Mouse (Mus musculus) adrenal gland, adult 8-10 months (tissue): ENCODE measurements around the gene Npm3. TPM values are rescaled to one million over a fixed set of nuclear protein-coding genes. Genes with fewer than 3 reads are reported as not detected.

ENCODE experiments used
- DNase-seq: peaks from one replicate; pipeline ENCODE4 v3.0.0; 2022
- total RNA-seq, 4 experiments: library from RNA; stranded (reverse); gene quantifications; 2 replicates each; pipeline ENCODE4 v1.2.4; 2022

Gene Npm3
- total RNA-seq, 4 experiments from 2014 or later = 26.4 to 35.4 (median 29.2) TPM

- DNase-seq = no peak
Observed at GRCm38 (mm10) chr19:45751881-45752280, 2.5 kb upstream of the Npm3 start.

- DNase-seq = no peak
Observed at GRCm38 (mm10) chr19:45748691-45749242, 624 bp downstream of the Npm3 start.

- DNase-seq = no peak
Observed at GRCm38 (mm10) chr19:45748206-45748605, 1.2 kb downstream of the Npm3 start.

DNA sequence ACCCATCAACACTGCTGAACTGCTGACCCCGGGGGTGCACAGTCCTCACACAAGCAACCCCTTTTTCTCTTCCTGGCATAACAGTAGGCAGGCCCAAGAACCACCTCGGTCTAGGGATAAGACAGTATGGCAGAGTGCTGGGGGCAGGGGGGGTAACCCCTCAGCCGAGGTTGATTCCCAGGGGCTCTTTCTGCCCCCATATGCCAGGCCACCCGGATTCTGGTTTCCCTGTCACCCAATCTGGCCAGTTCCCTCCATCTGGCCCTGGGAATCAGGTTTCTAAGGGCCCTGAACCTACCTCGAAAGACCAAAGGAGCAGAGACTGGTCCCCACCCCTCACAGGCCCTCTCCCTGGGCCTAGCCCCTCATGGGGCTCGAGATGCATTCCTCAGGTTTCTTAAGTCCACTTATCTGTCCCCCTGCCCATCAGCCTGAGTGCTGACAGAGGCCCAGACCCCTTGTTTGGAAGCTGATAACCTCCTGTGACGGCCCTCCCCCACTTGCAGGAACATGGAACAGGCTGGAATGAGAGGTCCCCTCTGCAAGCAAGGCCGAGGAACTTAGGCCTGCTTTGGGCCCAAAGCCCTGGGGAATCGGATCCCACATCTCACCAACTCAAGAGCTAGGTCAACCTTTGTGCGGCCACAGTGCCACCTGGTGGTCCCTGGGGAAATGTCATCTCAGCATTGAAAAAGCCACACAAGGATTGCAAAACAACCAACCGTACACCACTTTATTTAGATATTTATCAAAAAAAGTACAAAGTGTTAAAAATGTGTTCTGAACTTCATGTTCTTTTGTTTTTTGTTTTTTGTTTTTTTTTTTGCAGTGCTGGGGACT, 2.1 kb downstream of the Npm3 start:
- DNase-seq = peak; percentile 73

DNA sequence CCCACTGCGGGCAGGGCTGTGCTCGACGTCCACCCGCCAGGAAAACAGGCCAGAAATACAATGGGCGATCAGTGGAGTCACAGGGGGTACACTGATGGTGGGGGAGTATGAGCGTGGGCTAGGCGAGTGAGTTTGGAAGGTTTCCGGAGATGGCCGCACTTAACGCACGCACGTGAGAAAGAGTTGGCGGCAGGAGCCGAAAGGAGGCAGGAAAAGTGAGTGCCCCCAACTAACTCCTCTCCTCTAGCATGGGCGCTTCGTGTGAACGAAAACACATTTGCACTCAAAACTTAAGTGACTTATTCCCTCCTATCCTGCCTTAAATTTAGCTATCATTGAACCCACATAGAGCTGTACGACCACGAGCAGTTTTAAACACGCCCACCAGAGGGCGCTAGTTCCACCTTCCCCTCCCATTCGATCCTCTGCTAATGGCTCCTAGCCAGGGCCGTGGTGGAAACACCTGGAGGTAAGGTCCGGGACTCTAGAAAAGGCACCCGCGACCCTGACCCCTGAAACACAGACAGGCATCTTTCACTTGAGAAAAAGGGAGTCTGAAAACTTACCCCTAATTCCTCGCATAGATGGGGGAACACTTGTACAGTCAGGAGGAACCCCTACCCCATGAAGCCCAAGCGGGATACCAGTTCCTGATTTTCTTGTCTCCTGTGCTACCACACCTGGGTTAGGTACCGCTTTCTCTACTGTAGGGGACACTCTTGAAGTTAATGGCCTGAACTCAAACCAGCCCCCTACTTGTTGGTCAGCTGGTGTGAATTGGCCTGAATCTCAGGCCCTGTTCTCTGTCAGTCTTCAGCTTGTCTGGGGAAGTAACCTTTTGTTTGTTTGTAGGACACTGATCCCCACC, 3.0 kb downstream of the Npm3 start:
- peak; percentile 53 for DNase-seq

DNA sequence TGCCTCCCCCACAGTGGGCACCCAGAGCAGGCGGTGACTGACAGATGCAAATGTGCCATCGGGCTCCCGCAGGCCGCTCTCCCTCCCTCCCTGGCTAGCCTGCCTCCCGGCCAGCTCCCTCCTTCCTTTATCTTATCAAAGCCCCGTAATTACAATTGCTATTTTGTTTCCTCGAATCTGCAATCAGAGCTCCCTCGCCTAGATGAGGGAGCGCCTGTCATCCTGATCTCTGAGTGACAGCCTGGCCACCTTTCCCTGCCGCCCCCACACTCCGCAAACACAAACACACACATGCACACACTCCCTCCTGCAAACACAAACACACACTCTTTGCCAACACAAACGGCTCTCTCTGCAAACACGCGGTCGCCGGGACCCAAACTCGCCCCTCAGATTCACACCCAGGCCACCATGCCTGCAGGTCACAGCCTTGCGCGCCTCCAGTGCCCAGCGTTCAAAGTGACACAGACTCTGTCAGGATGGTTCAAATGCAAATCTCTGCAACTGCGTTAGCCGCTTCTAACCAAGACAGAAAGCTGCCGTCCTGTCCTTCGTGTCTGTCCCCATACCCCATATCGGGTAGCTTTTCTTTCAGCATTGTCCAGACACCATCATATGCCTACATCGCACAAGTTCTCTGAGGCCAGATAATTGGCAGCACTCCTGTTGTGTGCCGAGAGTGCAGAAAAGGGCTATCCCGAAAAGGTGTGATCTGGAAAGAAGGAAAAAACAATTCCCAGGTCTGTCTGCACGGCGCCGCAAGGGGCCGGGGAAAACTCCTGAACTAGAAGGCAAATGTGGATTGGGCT, 3.8 kb downstream of the Npm3 start:
- DNase-seq = no peak

- DNase-seq = no peak
Observed at GRCm38 (mm10) chr19:45743619-45744018, 5.8 kb downstream of the Npm3 start.

GRCm38 (mm10) chr19:45742984-45743575, 6.3 kb downstream of the Npm3 start:
- DNase-seq = no peak

DNA sequence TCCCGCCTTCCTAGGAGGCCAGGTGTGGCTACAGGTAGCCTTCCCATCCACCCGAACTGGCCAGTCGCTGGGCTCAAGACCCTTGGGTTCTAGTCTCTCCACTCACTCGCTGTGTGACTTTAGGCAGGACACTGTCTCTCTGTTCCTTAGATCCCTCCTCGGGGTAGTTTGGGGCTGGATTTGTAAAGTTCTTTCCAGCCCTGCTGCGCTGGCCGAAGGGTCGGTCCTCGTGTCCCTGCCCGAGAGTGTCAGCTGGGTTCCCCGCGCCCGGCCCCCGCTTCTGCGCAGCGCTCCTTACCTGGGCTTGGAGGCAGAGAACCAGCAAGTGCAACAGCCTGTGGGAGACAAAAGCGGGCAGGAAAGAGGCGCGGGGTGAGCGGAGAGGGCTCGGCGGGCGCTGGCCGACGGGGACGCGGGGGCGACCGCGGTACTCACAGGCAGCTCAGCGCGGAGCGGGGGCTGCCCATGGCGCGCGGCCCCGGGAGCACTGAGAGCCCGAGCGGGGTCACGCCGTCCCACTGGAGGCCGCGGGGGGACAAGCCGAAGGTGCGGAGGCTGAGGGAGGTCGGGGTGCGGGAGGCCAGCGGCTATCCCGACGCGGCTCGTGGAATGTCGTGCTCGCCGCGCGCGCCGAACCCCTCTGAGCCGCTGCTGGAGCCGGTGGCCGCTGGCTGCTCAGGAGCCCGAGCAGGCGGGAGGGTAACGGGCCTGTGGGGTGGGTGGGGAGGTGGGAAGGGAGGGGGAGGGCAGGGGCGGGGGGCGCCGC, 7.0 kb downstream of the Npm3 start, which contains the start of gene Fgf8:
Gene Fgf8 (minus strand): TSS at position 698 of the 766 bp plus-strand sequence.
- DNase-seq = no peak

GRCm38 (mm10) chr19:45741431-45742217, 7.8 kb downstream of the Npm3 start:
- DNase-seq = no peak

GRCm38 (mm10) chr19:45740817-45741216, 8.6 kb downstream of the Npm3 start:
- DNase-seq = no peak

GRCm38 (mm10) chr19:45740233-45740632, 9.2 kb downstream of the Npm3 start:
- DNase-seq = no peak

GRCm38 (mm10) chr19:45738521-45738920, 10.9 kb downstream of the Npm3 start:
- DNase-seq = no peak

GRCm38 (mm10) chr19:45737846-45738484, 11.4 kb downstream of the Npm3 start:
- no peak for DNase-seq

DNA sequence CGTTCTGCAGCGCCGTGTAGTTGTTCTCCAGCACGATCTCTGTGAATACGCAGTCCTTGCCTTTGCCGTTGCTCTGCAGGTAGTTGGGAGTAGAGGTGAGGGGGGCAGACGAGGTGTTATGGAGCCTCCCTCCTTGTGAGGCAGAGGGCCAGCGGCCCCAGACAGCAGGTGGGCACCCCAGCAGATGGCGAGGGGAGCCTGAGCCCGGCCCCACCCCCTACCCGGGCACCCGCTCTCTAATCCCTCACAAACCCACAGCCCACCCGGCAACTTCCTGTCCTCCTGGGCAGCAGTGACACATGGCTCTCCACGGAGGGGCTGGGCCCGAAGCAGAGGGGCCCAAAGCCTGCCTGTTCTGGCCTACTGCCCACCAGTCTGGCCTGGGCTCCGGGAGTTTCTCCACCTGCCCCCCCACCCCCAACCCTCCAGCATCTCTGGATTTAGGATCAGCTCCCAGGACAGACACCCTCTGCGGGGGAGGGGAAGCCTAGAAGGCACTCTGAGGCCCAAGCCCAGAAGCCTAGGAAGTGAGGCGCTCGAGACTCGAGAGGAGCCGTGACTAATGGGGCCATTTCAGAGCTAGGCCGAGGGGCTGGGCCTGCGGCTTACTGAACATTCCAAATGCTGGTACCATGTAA, 12.1 kb downstream of the Npm3 start:
- no peak for DNase-seq

- no peak for DNase-seq
Observed at GRCm38 (mm10) chr19:45736855-45737207, 12.6 kb downstream of the Npm3 start.

- no peak for DNase-seq
Observed at GRCm38 (mm10) chr19:45736241-45736640, 13.2 kb downstream of the Npm3 start.

- DNase-seq = no peak
Observed at GRCm38 (mm10) chr19:45734762-45735161, 14.6 kb downstream of the Npm3 start.

GRCm38 (mm10) chr19:45734191-45734590, 15.2 kb downstream of the Npm3 start:
- no peak for DNase-seq
